Mouse (Mus musculus) heart, adult 2 months (tissue): Measurements from ENCODE around the gene Plekha1. TPM values are rescaled to one million over a fixed set of nuclear protein-coding genes. Genes with fewer than 3 reads are reported as not detected.

Experiments used
- DNase-seq, 2 experiments: peaks; one replicate each; pipeline ENCODE4 v3.0.0; 2021
- H3K27ac ChIP-seq: fragments of 200-600 bp; 2 replicates; pipeline ENCODE4 v1.8.1; 2022
- H3K27me3 ChIP-seq: fragments of 200-500 bp; 2 replicates; pipeline ENCODE4 v1.6.1; 2012; ENCODE audit warnings: mild to moderate bottlenecking, low read length, inconsistent platforms, mixed read lengths; ENCODE audit not compliant: control insufficient read depth, insufficient read depth
- H3K36me3 ChIP-seq: fragments of 200-500 bp; 2 replicates; pipeline ENCODE4 v1.6.1; 2012; ENCODE audit warnings: low read length, inconsistent platforms; ENCODE audit not compliant: control insufficient read depth, insufficient read depth
- H3K4me1 ChIP-seq: fragments of 200-500 bp; 2 replicates; pipeline ENCODE4 v1.6.1; 2011; ENCODE audit warnings: low read length; ENCODE audit not compliant: control insufficient read depth, insufficient read depth
- H3K4me3 ChIP-seq: fragments of 200-600 bp; 2 replicates; pipeline ENCODE4 v1.8.1; 2022
- H3K79me2 ChIP-seq: fragments of 200-500 bp; replicated peaks from 2 replicates; pipeline ENCODE4 v1.6.1; 2012; ENCODE audit warnings: mild to moderate bottlenecking, inconsistent platforms, low read length, moderate library complexity, mixed read lengths; ENCODE audit not compliant: control insufficient read depth, insufficient read depth
- H3K9ac ChIP-seq: fragments of 200-500 bp; 2 replicates; pipeline ENCODE4 v1.6.1; 2012; ENCODE audit warnings: low read depth, mild to moderate bottlenecking, control low read depth, inconsistent platforms, low read length, mixed read lengths
- CTCF ChIP-seq: fragments of 200-600 bp; IDR thresholded peaks from 2 replicates; pipeline ENCODE4 v1.8.1; 2022; ENCODE audit warnings: antibody characterized with exemption, mild to moderate bottlenecking, moderate library complexity
- EP300 ChIP-seq: fragments of 200-500 bp; IDR thresholded peaks from 2 replicates; pipeline ENCODE4 v1.6.1; 2011; ENCODE audit warnings: low read depth, low read length, control low read depth; ENCODE audit not compliant: insufficient read depth
- POLR2A ChIP-seq: fragments of 200-500 bp; IDR thresholded peaks from 2 replicates; pipeline ENCODE4 v1.6.1; 2011; ENCODE audit warnings: mild to moderate bottlenecking, low read depth, low read length, control low read depth; ENCODE audit not compliant: insufficient read depth
- WGBS: fragments of 180-500 bp; shearing (Covaris S2); methylation state at CpG from one replicate; pipeline ENCODE4 v1.1.7; 2018; 5-methylcytosine and 5-hydroxymethylcytosine counted together
- intact Hi-C: fragments of 180-260 bp; cut with DNase I; formaldehyde crosslinking; loops from one replicate; pipeline ENCODE4 v1.15.1; 2025
- polyA plus RNA-seq: library from polyadenylated mRNA; depleted of rRNA; stranded (reverse); fragments of >200 nt; gene quantifications from 2 replicates; pipeline ENCODE4 v1.2.3, GENCODE M21; 2012
- total RNA-seq, 2 experiments: library from RNA; stranded (reverse); gene quantifications; 2 replicates each; pipeline ENCODE4 v1.2.3; 2021

The Plekha1 gene
- total and polyA plus RNA-seq, 3 experiments, result 33.3 to 41.3 (median 40.0) TPM

DNA sequence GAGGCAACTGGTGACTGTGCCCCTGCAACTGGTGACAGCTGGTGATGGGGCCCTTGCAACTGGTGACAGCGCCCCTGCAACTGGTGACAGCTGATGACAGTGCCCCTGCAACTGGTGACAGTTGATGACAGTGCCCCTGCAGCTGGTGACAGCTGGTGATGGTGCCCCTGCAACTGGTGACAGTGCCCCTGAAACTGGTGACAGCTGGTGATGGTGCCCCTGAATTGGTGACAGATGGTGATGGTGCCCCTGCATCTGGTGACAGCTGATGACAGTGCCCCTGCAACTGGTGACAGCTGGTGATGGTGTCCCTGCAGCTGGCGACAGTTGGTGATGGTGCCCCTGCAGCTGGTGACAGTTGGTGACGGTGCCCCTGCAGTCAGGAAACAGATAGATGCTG lies 39.2 kb upstream of the Plekha1 start:
- intact Hi-C loops, result loop anchor here (5.0 kb wide), 2 partner anchors 54 to 216 kb away; partner anchors contain the start of gene Btbd16
- Histone ChIP-seq H3K36me3 (no peaks in the 10 kb centered on the region), H3K27me3 (no peaks in the 10 kb centered on the region), H3K27ac (no peak overlapping the region), H3K9ac (no peak overlapping the region), H3K4me3 (no peak overlapping the region), H3K79me2 (no peaks in the 10 kb centered on the region), H3K4me1 (no peaks in the 10 kb centered on the region)
- WGBS, result 76% methylated on average over 3 of the region's 3 CpGs
- DNase-seq, result no peak
- no peak for TF ChIP-seq POLR2A
- TF ChIP-seq EP300, result no peak
- no peak for TF ChIP-seq CTCF

DNA sequence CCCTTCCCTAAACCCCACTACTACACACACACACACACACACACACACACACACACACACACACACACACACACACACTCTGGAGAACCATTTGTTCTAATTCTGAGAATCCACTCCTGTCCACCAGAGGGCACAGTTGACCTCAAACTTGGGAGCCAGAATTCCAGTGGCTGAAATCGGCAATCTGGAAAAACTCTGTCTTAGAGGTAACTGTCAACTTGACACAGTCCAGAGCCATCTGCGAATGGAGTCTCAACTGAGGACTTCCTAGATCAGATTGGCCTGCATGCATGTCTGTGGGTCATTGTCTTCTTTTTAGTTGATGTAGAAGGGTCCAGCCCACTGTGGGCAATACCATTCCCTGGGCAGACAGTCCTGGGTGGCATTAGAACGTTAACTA lies 38.1 kb upstream of the Plekha1 start:
- H3K36me3 ChIP-seq, result no peaks in the 10 kb centered on the region
- intact Hi-C loops, result loop anchor here (1.0 to 5.0 kb wide), 3 partner anchors 55 to 215 kb away; partner anchors contain the start of gene Btbd16
- peak; percentile 32 to 50 for DNase-seq
- no peak overlapping the region for H3K9ac ChIP-seq
- no peak overlapping the region for H3K4me3 ChIP-seq
- no peaks in the 10 kb centered on the region for H3K4me1 ChIP-seq
- H3K79me2 ChIP-seq, result no peaks in the 10 kb centered on the region
- H3K27ac ChIP-seq, result no peak overlapping the region
- TF ChIP-seq EP300 (peak; percentile 56; the same call in 1 of the 2 replicates), CTCF (peak; percentile 65), POLR2A (no peak)
- no peaks in the 10 kb centered on the region for H3K27me3 ChIP-seq
- 30% methylated on average over 3 of the region's 3 CpGs for WGBS

DNA sequence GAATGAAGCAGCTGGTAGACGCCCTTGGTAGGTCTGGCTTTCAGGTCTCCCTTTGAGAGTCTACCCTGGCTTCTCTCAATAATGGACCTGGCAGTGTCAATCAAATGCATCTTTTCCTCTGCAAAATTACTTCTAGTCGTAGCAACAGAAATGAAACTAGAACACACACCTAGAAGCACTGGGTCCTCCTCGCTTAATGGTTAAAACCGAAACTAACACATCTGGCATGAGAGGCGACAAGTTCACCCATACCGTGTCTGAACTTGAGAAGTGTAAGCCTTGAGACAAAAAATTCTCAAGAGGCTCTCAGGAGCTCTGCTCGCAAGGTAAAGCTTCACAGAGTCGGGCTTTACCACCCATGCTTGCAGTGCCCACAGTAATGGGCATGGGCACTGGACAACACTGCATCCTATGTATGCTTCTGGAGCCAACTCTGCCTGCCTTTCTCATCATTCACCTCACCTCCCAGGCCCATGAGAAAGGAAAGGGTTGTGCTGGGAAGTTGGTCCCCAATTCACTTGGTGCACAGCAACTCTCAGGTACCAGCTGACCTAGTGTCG lies 37.6 kb upstream of the Plekha1 start:
- DNase-seq, result no peak
- WGBS, result 92% methylated on average over 9 of the region's 9 CpGs
- H3K4me3 ChIP-seq, result no peak overlapping the region
- intact Hi-C loops, result loop anchor here (1.0 to 5.0 kb wide), 3 partner anchors 56 to 214 kb away; partner anchors contain the start of gene Btbd16
- H3K36me3 ChIP-seq, result no peaks in the 10 kb centered on the region
- no peak overlapping the region for H3K9ac ChIP-seq
- no peak overlapping the region for H3K27ac ChIP-seq
- no peaks in the 10 kb centered on the region for H3K27me3 ChIP-seq
- no peaks in the 10 kb centered on the region for H3K4me1 ChIP-seq
- TF ChIP-seq EP300, result no peak
- TF ChIP-seq CTCF, result no peak
- TF ChIP-seq POLR2A, result no peak
- H3K79me2 ChIP-seq, result no peaks in the 10 kb centered on the region

DNA sequence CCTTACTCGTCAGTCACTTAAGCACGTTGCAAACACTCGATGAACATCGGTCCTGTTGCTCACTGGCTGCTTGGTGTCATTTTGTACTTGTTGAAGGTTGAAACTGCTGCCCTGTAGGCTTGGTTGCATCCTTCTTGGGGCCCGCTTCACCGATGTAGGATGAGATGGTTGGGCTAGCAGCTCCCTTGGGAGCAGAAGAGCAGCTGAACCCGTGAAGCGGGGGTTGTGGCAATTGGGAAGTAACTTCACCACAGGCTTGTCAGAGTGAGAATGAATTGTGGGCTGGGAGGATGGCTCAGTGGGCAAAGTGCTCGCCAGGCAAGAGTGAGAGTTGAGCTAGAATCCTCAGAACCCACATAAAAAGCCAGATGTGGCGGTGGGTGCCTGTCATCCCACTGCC lies 37.1 kb upstream of the Plekha1 start:
- no peak overlapping the region for H3K9ac ChIP-seq
- no peaks in the 10 kb centered on the region for H3K27me3 ChIP-seq
- no peaks in the 10 kb centered on the region for H3K79me2 ChIP-seq
- DNase-seq, result no peak
- H3K27ac ChIP-seq, result no peak overlapping the region
- WGBS, result 86% methylated on average over 10 of the region's 10 CpGs
- intact Hi-C loops, result loop anchor here (5.0 kb wide), 2 partner anchors 56 to 214 kb away; partner anchors contain the start of gene Btbd16
- no peak for TF ChIP-seq CTCF
- no peak for TF ChIP-seq POLR2A
- TF ChIP-seq EP300, result no peak
- no peaks in the 10 kb centered on the region for H3K36me3 ChIP-seq
- no peak overlapping the region for H3K4me3 ChIP-seq
- no peaks in the 10 kb centered on the region for H3K4me1 ChIP-seq

DNA sequence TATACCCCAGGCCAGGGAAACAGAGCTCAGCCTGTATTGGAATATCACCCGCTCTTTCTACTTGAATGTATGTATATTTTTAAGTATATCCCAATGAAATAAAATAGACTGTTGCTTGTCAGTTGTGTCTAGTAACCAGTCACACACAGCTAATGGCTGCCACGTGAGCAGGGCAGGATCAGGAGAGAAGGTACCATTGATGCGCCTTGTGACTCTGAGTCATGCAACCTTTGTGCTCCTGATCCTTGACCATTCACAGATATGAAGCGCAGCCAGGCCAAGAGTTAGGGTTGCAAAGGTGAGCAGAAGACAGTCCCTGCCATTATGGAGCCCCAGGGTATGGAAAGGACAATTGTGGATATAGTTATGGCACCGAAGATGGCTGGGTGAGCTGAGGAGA lies 34.0 kb upstream of the Plekha1 start:
- Histone ChIP-seq H3K36me3 (no peaks in the 10 kb centered on the region), H3K27ac (no peak overlapping the region), H3K9ac (no peak overlapping the region), H3K4me3 (no peak overlapping the region), H3K27me3 (no peaks in the 10 kb centered on the region), H3K4me1 (peaks cover 6% of the 10 kb centered on the region), H3K79me2 (no peaks in the 10 kb centered on the region)
- 89% methylated on average over 5 of the region's 5 CpGs for WGBS
- no peak for TF ChIP-seq POLR2A
- no peak for TF ChIP-seq EP300
- no peak for TF ChIP-seq CTCF
- no peak for DNase-seq
- intact Hi-C loops, result no loop called here

DNA sequence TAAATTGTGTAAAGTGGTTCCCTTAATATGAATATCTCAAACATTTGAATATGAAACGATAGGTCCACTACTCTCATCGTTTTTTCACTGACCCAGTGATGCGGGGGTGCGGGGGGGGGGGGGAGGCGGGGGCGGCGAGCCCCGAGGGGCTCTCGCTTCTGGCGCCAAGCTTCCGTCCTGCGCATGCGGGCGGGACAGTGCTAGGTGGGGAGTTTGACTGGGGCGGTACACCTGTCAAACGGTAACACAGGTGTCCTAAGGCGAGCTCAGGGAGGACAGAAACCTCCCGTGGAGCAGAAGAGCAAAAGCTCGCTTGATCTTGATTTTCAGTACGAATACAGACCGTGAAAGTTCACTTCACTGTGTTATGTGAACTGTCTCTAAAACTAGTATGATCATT lies 31.3 kb upstream of the Plekha1 start:
- Histone ChIP-seq H3K9ac (no peak overlapping the region), H3K4me1 (peaks cover 10% of the 10 kb centered on the region), H3K79me2 (no peaks in the 10 kb centered on the region), H3K4me3 (no peak overlapping the region), H3K36me3 (no peaks in the 10 kb centered on the region), H3K27me3 (no peaks in the 10 kb centered on the region), H3K27ac (no peak overlapping the region)
- no peak for TF ChIP-seq POLR2A
- TF ChIP-seq CTCF, result no peak
- TF ChIP-seq EP300, result no peak
- intact Hi-C loops, result no loop called here
- DNase-seq, result no peak
- 37% methylated on average over 21 of the region's 21 CpGs for WGBS
